Mouse (Mus musculus) CH12.LX (cell line): Measurements from ENCODE around the gene Olfr313. TPM values are rescaled to one million over a fixed set of nuclear protein-coding genes. Genes with fewer than 3 reads are reported as not detected.
A peak's percentile ranks its signal among the peaks of the same experiment; 100 is the strongest.

Source experiments
- DNase-seq: peaks from one replicate; pipeline ENCODE4 v3.0.0-alpha.2; 2013; ENCODE audit errors: extremely low read depth
- H3K27ac ChIP-seq: 2 replicates; pipeline ENCODE4 v1.5.1; 2012; ENCODE audit warnings: low read depth, mild to moderate bottlenecking, control low read depth, moderate library complexity; ENCODE audit not compliant: insufficient read depth
- H3K27me3 ChIP-seq: replicated peaks from 2 replicates; pipeline ENCODE3; 2012; ENCODE audit warnings: inconsistent platforms
- H3K36me3 ChIP-seq, 2 experiments: replicated peaks in 1 of 2; 2 replicates each; pipeline versions ENCODE3 to v1.6.1; 2012; ENCODE audit warnings: inconsistent platforms in 1 of 2, low read length in 1 of 2, mild to moderate bottlenecking in 1 of 2, mixed read lengths in 1 of 2, moderate library complexity in 1 of 2; ENCODE audit not compliant: control insufficient read depth in 1 of 2, insufficient read depth in 1 of 2
- H3K4me1 ChIP-seq, 2 experiments: 2 replicates each; pipeline ENCODE4 v1.6.1; 2012; ENCODE audit warnings: inconsistent platforms in 1 of 2, moderate library complexity in 1 of 2; ENCODE audit not compliant: insufficient read depth in 2 of 2, control insufficient read depth in 1 of 2
- H3K4me2 ChIP-seq: 2 replicates; pipeline ENCODE4 v1.6.1; 2012; ENCODE audit warnings: low read depth, mild to moderate bottlenecking, control low read depth; ENCODE audit not compliant: poor library complexity, insufficient read depth, severe bottlenecking
- H3K4me3 ChIP-seq, 3 experiments: fragments of 150-350 bp in 1 of 3; sonication (generic) in 1 of 3; replicated peaks in 1 of 3; 2 replicates each; pipeline versions ENCODE3 to v1.5.1; 2011 to 2012; ENCODE audit warnings: low read depth in 2 of 3, low read length in 2 of 3, mild to moderate bottlenecking in 2 of 3, moderate library complexity in 2 of 3, control low read depth in 1 of 3, improper control_type of control experiment in 1 of 3, inconsistent platforms in 1 of 3, mixed read lengths in 1 of 3; ENCODE audit not compliant: poor library complexity in 1 of 3
- H3K79me2 ChIP-seq: replicated peaks from 2 replicates; pipeline ENCODE4 v1.6.1; 2012; ENCODE audit warnings: mild to moderate bottlenecking, moderate library complexity; ENCODE audit not compliant: control insufficient read depth, poor library complexity, insufficient read depth, severe bottlenecking; ENCODE audit errors: extremely low read depth
- H3K9ac ChIP-seq: 2 replicates; pipeline ENCODE4 v1.6.1; 2012; ENCODE audit warnings: low read depth, mild to moderate bottlenecking, control low read depth, moderate library complexity; ENCODE audit not compliant: insufficient read depth
- H3K9me3 ChIP-seq: replicated peaks from 2 replicates; pipeline ENCODE3; 2012; ENCODE audit warnings: low read length, inconsistent platforms, mixed read lengths
- BHLHE40 ChIP-seq: IDR thresholded peaks from 2 replicates; pipeline ENCODE4 v1.6.1; 2011; ENCODE audit warnings: mild to moderate bottlenecking, low read depth, low read length, improper control_type of control experiment
- CHD1 ChIP-seq: IDR thresholded peaks from 2 replicates; pipeline ENCODE4 v1.6.1; 2012; ENCODE audit warnings: low read depth, low read length, improper control_type of control experiment, inconsistent platforms
- CHD2 ChIP-seq: IDR thresholded peaks from 2 replicates; pipeline ENCODE4 v1.6.1; 2011; ENCODE audit warnings: low read length, improper control_type of control experiment
- CTCF ChIP-seq, 2 experiments: IDR thresholded peaks in 1 of 2; conservative IDR thresholded peaks in 1 of 2; 2 replicates each; pipeline ENCODE4 v1.5.1; 2011 to 2012; ENCODE audit warnings: low read depth in 2 of 2, low read length in 2 of 2, improper control_type of control experiment in 1 of 2, inconsistent platforms in 1 of 2, mild to moderate bottlenecking in 1 of 2, moderate library complexity in 1 of 2
- E2F4 ChIP-seq: IDR thresholded peaks from 2 replicates; pipeline ENCODE4 v1.6.1; 2011; ENCODE audit warnings: low read depth, low read length, improper control_type of control experiment; ENCODE audit not compliant: insufficient replicate concordance
- ELF1 ChIP-seq: IDR thresholded peaks from 2 replicates; pipeline ENCODE4 v1.6.1; 2014; ENCODE audit warnings: low read depth, mild to moderate bottlenecking, inconsistent platforms, low read length, improper control_type of control experiment
- EP300 ChIP-seq: IDR thresholded peaks from 2 replicates; pipeline ENCODE4 v1.6.1; 2011; ENCODE audit warnings: low read length, improper control_type of control experiment
- ETS1 ChIP-seq: conservative IDR thresholded peaks from 2 replicates; pipeline ENCODE4 v1.6.1; 2012; ENCODE audit warnings: low read depth, mild to moderate bottlenecking, inconsistent platforms, low read length, improper control_type of control experiment, moderate library complexity
- GABPA ChIP-seq: IDR thresholded peaks from 2 replicates; pipeline ENCODE4 v1.6.1; 2012; ENCODE audit warnings: low read depth, low read length, improper control_type of control experiment, inconsistent platforms; ENCODE audit not compliant: insufficient replicate concordance
- HCFC1 ChIP-seq: IDR thresholded peaks from 2 replicates; pipeline ENCODE4 v1.6.1; 2012; ENCODE audit warnings: low read depth, mild to moderate bottlenecking, inconsistent platforms, low read length, improper control_type of control experiment
- IRF4 ChIP-seq: IDR thresholded peaks from 2 replicates; pipeline ENCODE4 v1.6.1; 2014; ENCODE audit warnings: low read depth, mild to moderate bottlenecking, inconsistent platforms, low read length, improper control_type of control experiment
- JUN ChIP-seq: IDR thresholded peaks from 2 replicates; pipeline ENCODE4 v1.6.1; 2011; ENCODE audit warnings: low read depth, mild to moderate bottlenecking, low read length, improper control_type of control experiment, moderate library complexity; ENCODE audit not compliant: insufficient read depth
- JUND ChIP-seq: conservative IDR thresholded peaks from 2 replicates; pipeline ENCODE4 v1.6.1; 2011; ENCODE audit warnings: low read depth, low read length, improper control_type of control experiment
- KAT2A ChIP-seq: IDR thresholded peaks from 2 replicates; pipeline ENCODE4 v1.6.1; 2012; ENCODE audit warnings: low read length, improper control_type of control experiment, inconsistent platforms; ENCODE audit not compliant: insufficient replicate concordance
- MAFK ChIP-seq: IDR thresholded peaks from 2 replicates; pipeline ENCODE4 v1.6.1; 2011; ENCODE audit warnings: low read length, improper control_type of control experiment; ENCODE audit not compliant: insufficient replicate concordance
- MAX ChIP-seq: IDR thresholded peaks from 2 replicates; pipeline ENCODE4 v1.6.1; 2011; ENCODE audit warnings: low read length, improper control_type of control experiment
- MAZ ChIP-seq: IDR thresholded peaks from 2 replicates; pipeline ENCODE4 v1.6.1; 2012; ENCODE audit warnings: low read depth, mild to moderate bottlenecking, inconsistent platforms, low read length, improper control_type of control experiment, moderate library complexity
- MEF2A ChIP-seq: IDR thresholded peaks from 2 replicates; pipeline ENCODE4 v1.6.1; 2014; ENCODE audit warnings: low read depth, mild to moderate bottlenecking, inconsistent platforms, low read length, improper control_type of control experiment, borderline replicate concordance
- MXI1 ChIP-seq: IDR thresholded peaks from 2 replicates; pipeline ENCODE4 v1.6.1; 2011; ENCODE audit warnings: mild to moderate bottlenecking, low read depth, low read length, improper control_type of control experiment
- MYC ChIP-seq: IDR thresholded peaks from 2 replicates; pipeline ENCODE4 v1.6.1; 2011; ENCODE audit warnings: low read depth, mild to moderate bottlenecking, improper control_type of control experiment, low read length
- NELFE ChIP-seq: IDR thresholded peaks from 2 replicates; pipeline ENCODE4 v1.6.1; 2011; ENCODE audit warnings: low read depth, low read length, improper control_type of control experiment
- NRF1 ChIP-seq: IDR thresholded peaks from 2 replicates; pipeline ENCODE4 v1.6.1; 2014; ENCODE audit warnings: low read depth, mild to moderate bottlenecking, inconsistent platforms, low read length, improper control_type of control experiment, moderate library complexity
- PAX5 ChIP-seq: IDR thresholded peaks from 2 replicates; pipeline ENCODE4 v1.6.1; 2012; ENCODE audit warnings: low read length, inconsistent platforms, mixed read lengths
- POLR2A ChIP-seq: IDR thresholded peaks from 2 replicates; pipeline ENCODE4 v1.6.1; 2011; ENCODE audit warnings: low read depth, mild to moderate bottlenecking, improper control_type of control experiment, low read length
- POLR2AphosphoS2 ChIP-seq: IDR thresholded peaks from 2 replicates; pipeline ENCODE4 v1.6.1; 2011; ENCODE audit warnings: low read depth, low read length, improper control_type of control experiment
- RAD21 ChIP-seq: IDR thresholded peaks from 2 replicates; pipeline ENCODE4 v1.6.1; 2011; ENCODE audit warnings: low read depth, mild to moderate bottlenecking, low read length, improper control_type of control experiment, moderate library complexity
- RCOR1 ChIP-seq: conservative IDR thresholded peaks from 2 replicates; pipeline ENCODE4 v1.6.1; 2012; ENCODE audit warnings: low read depth, mild to moderate bottlenecking, inconsistent platforms, low read length, improper control_type of control experiment
- SIN3A ChIP-seq: IDR thresholded peaks from 2 replicates; pipeline ENCODE4 v1.6.1; 2012; ENCODE audit warnings: low read length, improper control_type of control experiment, inconsistent platforms
- SMC3 ChIP-seq: IDR thresholded peaks from 2 replicates; pipeline ENCODE4 v1.6.1; 2011; ENCODE audit warnings: low read depth, low read length, improper control_type of control experiment
- TBP ChIP-seq: conservative IDR thresholded peaks from 2 replicates; pipeline ENCODE4 v1.6.1; 2011; ENCODE audit warnings: low read depth, low read length, improper control_type of control experiment
- TCF12 ChIP-seq: IDR thresholded peaks from 2 replicates; pipeline ENCODE4 v1.6.1; 2014; ENCODE audit warnings: low read depth, mild to moderate bottlenecking, inconsistent platforms, low read length, improper control_type of control experiment
- UBTF ChIP-seq: IDR thresholded peaks from 2 replicates; pipeline ENCODE4 v1.6.1; 2012; ENCODE audit warnings: low read depth, mild to moderate bottlenecking, inconsistent platforms, low read length, improper control_type of control experiment, moderate library complexity
- USF1 ChIP-seq: IDR thresholded peaks from 2 replicates; pipeline ENCODE4 v1.6.1; 2014; ENCODE audit warnings: low read depth, mild to moderate bottlenecking, inconsistent platforms, low read length, improper control_type of control experiment
- USF2 ChIP-seq: conservative IDR thresholded peaks from 2 replicates; pipeline ENCODE4 v1.6.1; 2011; ENCODE audit warnings: low read depth, low read length, improper control_type of control experiment
- ZC3H11A ChIP-seq: IDR thresholded peaks from 2 replicates; pipeline ENCODE4 v1.6.1; 2012; ENCODE audit warnings: low read depth, mild to moderate bottlenecking, inconsistent platforms, low read length, improper control_type of control experiment
- ZKSCAN1 ChIP-seq: IDR thresholded peaks from 2 replicates; pipeline ENCODE4 v1.6.1; 2012; ENCODE audit warnings: low read depth, inconsistent platforms, low read length, improper control_type of control experiment, borderline replicate concordance
- ZMIZ1 ChIP-seq: IDR thresholded peaks from 2 replicates; pipeline ENCODE4 v1.6.1; 2012; ENCODE audit warnings: low read depth, mild to moderate bottlenecking, inconsistent platforms, low read length, improper control_type of control experiment
- ZNF384 ChIP-seq: IDR thresholded peaks from 2 replicates; pipeline ENCODE4 v1.6.1; 2012; ENCODE audit warnings: low read depth, low read length, improper control_type of control experiment, inconsistent platforms
- dilution Hi-C: fragments of 300-500 bp; cut with MboI; formaldehyde crosslinking; loops from 2 replicates; pipeline ENCODE4 v1.14.3; 2020; ENCODE audit warnings: low sequenced_read_pairs; ENCODE audit not compliant: extremely low pct_unique_long_range_greater_than_20kb, extremely low pct_ligation_motif_present
- in situ Hi-C: fragments of 300-500 bp; cut with MboI; formaldehyde crosslinking; loops from 3 replicates; pipeline ENCODE4 v1.14.3; 2019; ENCODE audit warnings: low sequenced_read_pairs, low pct_ligation_motif_present, low pct_unique_long_range_greater_than_20kb, mixed read lengths
- polyA plus RNA-seq: library from polyadenylated mRNA; unstranded; fragments of >175 nt; gene quantifications from 2 replicates; pipeline ENCODE4 v1.2.1, GENCODE M21; 2012; ENCODE audit warnings: low read depth; ENCODE audit not compliant: insufficient read length
- total RNA-seq, 2 experiments: library from RNA; depleted of rRNA; stranded (reverse); fragments of 300-350 nt in 1 of 2; fragments of >200 nt in 1 of 2; gene quantifications; 2 replicates each; pipeline ENCODE4 v1.2.3; 2012 to 2014

The Olfr313 gene
- total and polyA plus RNA-seq, 3 experiments, result 0.04 to 0.09 TPM; not detected in 1

DNA sequence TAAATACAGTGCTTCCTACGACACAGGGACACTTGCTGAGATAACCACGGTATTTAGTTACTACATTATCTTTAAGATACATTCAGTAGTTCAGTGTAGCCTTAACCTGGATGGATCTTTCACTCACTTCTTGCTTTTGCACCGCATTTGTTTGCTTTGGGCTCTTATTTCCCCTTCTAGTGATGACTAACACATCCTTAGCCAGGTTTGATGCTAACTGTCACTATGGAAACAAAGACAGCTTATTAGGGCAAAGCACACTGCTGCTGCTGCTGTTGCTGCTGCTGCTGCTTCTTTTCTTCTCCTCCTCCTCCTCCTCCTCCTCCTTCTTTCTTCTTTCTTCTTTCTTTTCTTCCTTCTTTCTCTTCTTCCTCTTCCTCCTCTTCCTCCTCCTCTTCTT, 25.3 kb upstream of the Olfr313 start:
- H3K4me2 ChIP-seq, result peak overlapping the region; percentile 87
- in situ Hi-C loops, result no loop called here
- H3K27ac ChIP-seq, result no peak overlapping the region
- TF ChIP-seq RAD21, result no peak
- no peak for TF ChIP-seq ZMIZ1
- no peak for TF ChIP-seq NELFE
- TF ChIP-seq MAX, result peak; percentile 13; the same call in 1 of the 2 replicates
- TF ChIP-seq CHD2, result no peak
- TF ChIP-seq POLR2AphosphoS2, result no peak
- peak; percentile 56; the same call in 1 of the 2 replicates for TF ChIP-seq IRF4
- no peak for TF ChIP-seq TBP
- no peak for TF ChIP-seq ZC3H11A
- TF ChIP-seq MEF2A, result peak; percentile 32; the same call in 1 of the 2 replicates
- TF ChIP-seq ETS1, result no peak
- TF ChIP-seq ZNF384, result no peak
- TF ChIP-seq RCOR1, result no peak
- TF ChIP-seq GABPA, result no peak
- 0 out of 2 replicates have a peak, but pooled peaks have one; percentile 25 for TF ChIP-seq MAZ
- no peak for TF ChIP-seq EP300
- no peak for TF ChIP-seq SIN3A
- no peak for TF ChIP-seq USF2
- TF ChIP-seq JUND, result no peak; the same call in 1 of the 2 replicates
- TF ChIP-seq CHD1, result no peak
- TF ChIP-seq ZKSCAN1, result no peak
- TF ChIP-seq TCF12, result no peak
- TF ChIP-seq MYC, result no peak
- no peak for TF ChIP-seq CTCF (conservative IDR thresholded peaks at IDR 0.05 in 1 of 2, IDR thresholded peaks at IDR 0.05 in 1 of 2; ENCODE audit: low read depth in 2 of 2, low read length in 2 of 2)
- TF ChIP-seq SMC3, result no peak
- TF ChIP-seq UBTF, result no peak
- no peak for TF ChIP-seq KAT2A
- TF ChIP-seq NRF1, result no peak
- TF ChIP-seq USF1, result no peak
- no peak for TF ChIP-seq ELF1
- TF ChIP-seq BHLHE40, result peak; percentile 10; the same call in 1 of the 2 replicates
- no peak for TF ChIP-seq MAFK
- TF ChIP-seq JUN, result no peak
- TF ChIP-seq PAX5, result no peak
- peak; percentile 73; the same call in 1 of the 2 replicates for TF ChIP-seq MXI1
- no peak for TF ChIP-seq E2F4
- TF ChIP-seq POLR2A, result no peak
- no peak for TF ChIP-seq HCFC1
- no peaks in the 10 kb centered on the region for H3K27me3 ChIP-seq
- H3K36me3 ChIP-seq, result no peaks in the 10 kb centered on the region
- H3K9me3 ChIP-seq, result no peaks in the 10 kb centered on the region
- peaks cover 11 to 31% of the 10 kb centered on the region in 2 experiments for H3K4me1 ChIP-seq
- DNase-seq, result peak; percentile 73
- H3K9ac ChIP-seq, result no peak overlapping the region
- H3K4me3 ChIP-seq, result no peak overlapping the region
- dilution Hi-C loops, result no loop called here
- no peaks in the 10 kb centered on the region for H3K79me2 ChIP-seq
